Mouse (Mus musculus): ENCODE results near the gene Otulin.

GRCm38 (mm10) chr15:27627794-27628193 is 2.7 kb downstream of the Otulin start:
- TF ChIP-seq CTCF (conservative IDR thresholded peaks at IDR 0.05; ENCODE audit: low read length), result no peak
- TF ChIP-seq NANOG (IDR thresholded peaks at IDR 0.05; ENCODE audit: borderline replicate concordance, low read length), result no peak
- TF ChIP-seq POU5F1 (IDR thresholded peaks at IDR 0.05; ENCODE audit: borderline replicate concordance, low read length), result no peak

All from E14TG2a.4 (cell line).